Mouse (Mus musculus): Measurements from ENCODE around the gene Brinp1.

DNA sequence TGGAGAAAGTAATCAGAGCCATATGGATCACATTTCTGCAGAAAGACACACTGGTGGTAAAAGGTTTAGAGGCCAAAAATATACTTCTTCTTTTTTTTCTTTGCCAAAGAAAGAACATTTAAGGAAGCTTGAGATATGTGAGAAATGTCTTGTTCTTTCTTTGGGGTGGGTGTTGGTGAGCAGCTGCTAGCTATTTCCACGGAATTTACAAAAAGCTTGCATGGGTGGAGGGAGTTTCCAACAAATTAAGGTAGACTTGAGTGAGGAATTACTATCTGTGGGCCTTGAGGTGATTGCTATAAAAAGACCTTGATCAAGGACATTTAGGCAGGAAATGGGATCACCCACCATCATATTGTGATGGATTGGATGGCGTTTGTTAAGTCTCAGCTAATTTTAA lies 3.1 kb upstream of the Brinp1 start:
- no peak for TF ChIP-seq CTCF (IDR thresholded peaks at IDR 0.05; ENCODE audit: low read depth, low read length)
- no peak for TF ChIP-seq POLR2A (IDR thresholded peaks at IDR 0.05; ENCODE audit: borderline replicate concordance, low read depth, low read length)

Data from bone marrow macrophage, adult 2 months (primary cell).